Mouse (Mus musculus) intestine, postnatal 0 days (tissue): Measurements from ENCODE around the gene Dlgap5. TPM values are rescaled to one million over a fixed set of nuclear protein-coding genes. Genes with fewer than 3 reads are reported as not detected.

Experiments
- ATAC-seq: fragments of 200-750 bp; cut with Nextera tagmentation; 2 replicates; pipeline ENCODE4 v1.8.0; 2017; ENCODE audit warnings: mild to moderate bottlenecking, moderate TSS enrichment, moderate library complexity
- H3K27ac ChIP-seq: fragments of 300-500 bp; sonication (generic); 2 replicates; pipeline ENCODE4 v1.5.1; 2014; ENCODE audit warnings: mild to moderate bottlenecking, low read depth, low read length, moderate library complexity
- H3K27me3 ChIP-seq: fragments of 300-500 bp; sonication (generic); replicated peaks from 2 replicates; pipeline ENCODE4 v1.6.1; 2014; ENCODE audit warnings: low read length, mixed read lengths; ENCODE audit not compliant: control insufficient read depth, insufficient read depth
- H3K36me3 ChIP-seq: fragments of 300-500 bp; sonication (generic); 2 replicates; pipeline ENCODE4 v1.6.1; 2014; ENCODE audit warnings: mild to moderate bottlenecking, moderate library complexity; ENCODE audit not compliant: control insufficient read depth, insufficient read depth
- H3K4me1 ChIP-seq: fragments of 300-500 bp; sonication (generic); replicated peaks from 2 replicates; pipeline ENCODE4 v1.6.1; 2014; ENCODE audit warnings: antibody characterized with exemption, low read length, mixed read lengths; ENCODE audit not compliant: control insufficient read depth, insufficient read depth
- H3K4me2 ChIP-seq: fragments of 300-500 bp; sonication (generic); replicated peaks from 2 replicates; pipeline ENCODE4 v1.6.1; 2014; ENCODE audit warnings: low read depth, mild to moderate bottlenecking, moderate library complexity
- H3K4me3 ChIP-seq: fragments of 300-500 bp; sonication (generic); 2 replicates; pipeline ENCODE4 v1.5.1; 2014; ENCODE audit warnings: low read depth, low read length
- H3K9ac ChIP-seq: fragments of 300-500 bp; sonication (generic); 2 replicates; pipeline ENCODE4 v1.6.1; 2014; ENCODE audit warnings: mild to moderate bottlenecking, low read depth, low read length
- H3K9me3 ChIP-seq: fragments of 300-500 bp; sonication (generic); 2 replicates; pipeline ENCODE4 v1.6.1; 2016; ENCODE audit warnings: mixed run types; ENCODE audit not compliant: control insufficient read depth
- CTCF ChIP-seq: sonication (generic); IDR thresholded peaks from 2 replicates; pipeline ENCODE4 v1.5.1; 2016; ENCODE audit warnings: low read depth, mild to moderate bottlenecking, control low read depth, antibody characterized with exemption, moderate library complexity
- WGBS: fragments of 180-500 bp; shearing (Covaris S2); extraction: QIAGEN DNeasy Blood & Tissue Kit; methylation state at CpG from one replicate; pipeline ENCODE4 v1.1.7; 2014; 5-methylcytosine and 5-hydroxymethylcytosine counted together
- polyA plus RNA-seq: library from polyadenylated mRNA; unstranded; fragments of >200 nt; fragmentation: Nextera tagmentation; extraction: Ambion mirVana; gene quantifications from 2 replicates; pipeline ENCODE4 v1.2.1, GENCODE M21; 2015

The Dlgap5 gene
- polyA plus RNA-seq, 1 experiment from 2014 or later = 6.3 TPM

DNA sequence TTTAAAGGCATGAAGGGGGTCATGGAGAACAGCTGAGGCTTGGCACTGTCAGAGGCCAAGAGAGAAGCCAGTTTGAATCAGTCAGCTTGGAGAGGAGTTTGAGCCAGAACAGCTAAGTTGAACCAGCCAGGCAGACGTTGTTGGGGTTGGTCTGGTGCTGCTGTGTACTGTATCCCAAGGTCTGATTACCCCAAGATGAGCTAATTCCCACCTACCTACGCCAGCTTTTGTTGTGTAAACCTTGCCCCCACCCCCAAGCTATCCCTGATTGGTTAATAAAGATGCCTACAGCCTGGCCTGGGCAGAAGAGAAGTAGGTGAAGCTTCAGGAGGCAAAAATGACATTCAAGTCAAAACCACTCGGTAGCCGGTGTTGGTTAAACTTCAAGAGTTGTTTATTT is 4.3 kb upstream of the Dlgap5 start:
- H3K4me1 ChIP-seq = no peaks in the 10 kb centered on the region
- ATAC-seq = no peak
- TF ChIP-seq CTCF = no peak
- no peaks in the 10 kb centered on the region for H3K9me3 ChIP-seq
- no peak overlapping the region for H3K4me2 ChIP-seq
- 65% methylated on average over 4 of the region's 4 CpGs for WGBS
- no peaks in the 10 kb centered on the region for H3K36me3 ChIP-seq
- H3K27me3 ChIP-seq = no peaks in the 10 kb centered on the region
- no peak overlapping the region for H3K9ac ChIP-seq
- no peak overlapping the region for H3K4me3 ChIP-seq
- H3K27ac ChIP-seq = no peak overlapping the region

DNA sequence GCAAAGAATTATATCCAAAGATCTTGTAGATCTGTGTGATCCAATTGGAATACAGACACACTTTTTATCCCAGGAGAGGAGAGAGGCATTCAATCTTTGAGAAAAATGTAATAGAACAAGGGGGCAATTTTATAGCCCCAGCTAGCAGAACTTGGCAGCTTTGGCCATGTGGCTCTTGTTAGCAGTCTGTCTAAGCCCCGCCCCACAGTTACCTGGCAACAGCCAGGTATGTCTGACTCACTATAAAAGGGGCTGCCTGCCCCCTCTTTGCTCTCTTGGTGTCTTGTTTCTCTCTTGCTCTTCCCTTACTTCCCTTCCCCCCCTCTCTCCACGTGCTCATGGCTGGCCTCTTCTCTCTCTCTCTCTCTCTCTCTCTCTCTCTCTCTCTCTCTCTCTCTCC is 3.4 kb upstream of the Dlgap5 start:
- H3K4me3 ChIP-seq = no peak overlapping the region
- H3K4me2 ChIP-seq = no peak overlapping the region
- no peaks in the 10 kb centered on the region for H3K27me3 ChIP-seq
- H3K36me3 ChIP-seq = no peaks in the 10 kb centered on the region
- no peak for TF ChIP-seq CTCF
- H3K9ac ChIP-seq = no peak overlapping the region
- H3K9me3 ChIP-seq = no peaks in the 10 kb centered on the region
- WGBS = 32% methylated on average over 2 of the region's 2 CpGs
- no peak overlapping the region for H3K27ac ChIP-seq
- ATAC-seq = no peak
- H3K4me1 ChIP-seq = no peaks in the 10 kb centered on the region

DNA sequence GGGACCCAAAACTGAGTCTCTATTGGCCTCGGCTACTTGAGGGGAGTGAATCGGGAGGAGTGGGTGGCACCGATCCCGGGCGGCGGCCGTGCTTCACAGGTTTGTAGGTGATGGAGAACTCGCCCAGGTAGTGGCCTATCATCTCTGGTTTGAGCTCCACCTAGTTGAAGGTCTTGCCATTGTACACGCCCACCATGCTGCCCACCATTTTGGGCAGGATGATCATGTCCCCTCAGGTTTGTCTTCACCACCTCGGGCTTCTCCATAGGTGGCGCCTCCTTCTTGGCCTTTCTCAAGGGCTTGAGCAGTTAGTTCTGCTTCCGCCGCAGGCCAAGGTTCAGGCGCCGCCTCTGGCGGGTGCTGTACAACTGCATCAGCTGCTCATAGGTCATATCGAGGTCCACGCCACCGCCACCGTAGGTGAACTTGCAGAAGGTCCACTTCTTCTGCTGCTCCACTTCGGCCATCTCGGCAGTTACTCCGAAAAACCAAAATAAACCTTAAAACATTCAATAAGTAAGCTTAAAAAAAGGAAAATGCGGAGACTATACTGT is 1.6 kb upstream of the Dlgap5 start:
- ATAC-seq = no peak
- no peaks in the 10 kb centered on the region for H3K9me3 ChIP-seq
- 0 out of 2 replicates have a peak, but pooled peaks have one; percentile 7 for TF ChIP-seq CTCF
- 92% methylated on average over 24 of the region's 24 CpGs for WGBS
- no peak overlapping the region for H3K27ac ChIP-seq
- H3K9ac ChIP-seq = no peak overlapping the region
- no peaks in the 10 kb centered on the region for H3K27me3 ChIP-seq
- no peak overlapping the region for H3K4me2 ChIP-seq
- H3K4me3 ChIP-seq = no peak overlapping the region
- H3K4me1 ChIP-seq = no peaks in the 10 kb centered on the region
- H3K36me3 ChIP-seq = peaks cover 10% of the 10 kb centered on the region; the same call in 1 of the 2 replicates

DNA sequence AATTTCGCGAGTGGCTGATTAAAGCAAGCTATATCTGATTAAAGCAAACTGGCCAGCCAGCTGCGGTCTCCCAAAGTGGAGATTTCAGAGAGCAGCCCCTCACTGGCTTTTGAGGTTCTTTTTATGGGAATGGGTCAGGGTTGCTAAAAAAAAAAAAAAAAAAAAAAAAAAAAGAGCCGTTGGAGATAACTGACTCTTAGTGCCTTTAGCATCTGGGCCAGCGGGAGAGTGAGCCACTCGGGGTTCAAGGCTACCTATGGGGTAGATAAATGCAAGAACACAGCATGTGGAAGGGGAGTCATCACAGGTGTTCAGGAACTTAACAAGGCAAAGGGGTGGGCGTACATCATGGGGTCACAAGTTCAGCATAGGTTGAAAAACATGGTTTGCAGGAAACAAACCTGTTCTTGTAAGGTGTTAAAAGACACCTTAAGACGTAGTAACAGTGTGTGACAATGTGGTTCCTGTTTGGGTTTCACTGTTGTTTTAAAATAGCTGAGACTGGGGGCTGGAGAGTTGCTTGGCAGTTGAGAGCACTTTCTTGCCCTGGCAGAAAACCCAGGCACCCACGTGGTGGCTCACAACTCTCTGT is 923 bp upstream of the Dlgap5 start:
- no peak overlapping the region for H3K4me2 ChIP-seq
- no peaks in the 10 kb centered on the region for H3K27me3 ChIP-seq
- H3K36me3 ChIP-seq = peaks cover 14% of the 10 kb centered on the region; the same call in 1 of the 2 replicates
- no peaks in the 10 kb centered on the region for H3K9me3 ChIP-seq
- TF ChIP-seq CTCF = no peak
- no peak overlapping the region for H3K4me3 ChIP-seq
- no peak for ATAC-seq
- H3K27ac ChIP-seq = no peak overlapping the region
- H3K9ac ChIP-seq = no peak overlapping the region
- 80% methylated on average over 9 of the region's 9 CpGs for WGBS
- H3K4me1 ChIP-seq = no peaks in the 10 kb centered on the region

DNA sequence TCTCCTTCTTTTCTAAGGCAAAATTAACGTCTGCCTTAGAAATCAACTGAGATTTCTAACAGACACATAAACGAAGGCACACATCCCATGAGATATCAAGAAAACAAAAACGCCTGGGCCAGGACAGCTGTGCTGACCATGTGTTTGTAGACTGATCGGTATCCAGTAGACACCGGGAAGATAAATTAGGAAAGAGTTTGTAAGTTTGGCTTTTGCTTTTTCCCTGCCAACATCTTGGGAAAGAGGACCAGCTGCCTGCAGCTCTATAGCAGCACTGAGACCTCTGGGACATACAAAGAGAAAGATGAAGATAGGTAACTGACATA is 422 bp upstream of the Dlgap5 start:
- H3K9ac ChIP-seq = no peak overlapping the region
- no peak for TF ChIP-seq CTCF
- H3K36me3 ChIP-seq = peaks cover 19% of the 10 kb centered on the region; the same call in 1 of the 2 replicates
- H3K4me3 ChIP-seq = peak overlapping the region; percentile 53
- no peak overlapping the region for H3K27ac ChIP-seq
- H3K27me3 ChIP-seq = no peaks in the 10 kb centered on the region
- H3K4me2 ChIP-seq = peak overlapping the region; percentile 66
- no peaks in the 10 kb centered on the region for H3K9me3 ChIP-seq
- WGBS = 27% methylated on average over 5 of the region's 5 CpGs
- H3K4me1 ChIP-seq = no peaks in the 10 kb centered on the region
- ATAC-seq = no peak

DNA sequence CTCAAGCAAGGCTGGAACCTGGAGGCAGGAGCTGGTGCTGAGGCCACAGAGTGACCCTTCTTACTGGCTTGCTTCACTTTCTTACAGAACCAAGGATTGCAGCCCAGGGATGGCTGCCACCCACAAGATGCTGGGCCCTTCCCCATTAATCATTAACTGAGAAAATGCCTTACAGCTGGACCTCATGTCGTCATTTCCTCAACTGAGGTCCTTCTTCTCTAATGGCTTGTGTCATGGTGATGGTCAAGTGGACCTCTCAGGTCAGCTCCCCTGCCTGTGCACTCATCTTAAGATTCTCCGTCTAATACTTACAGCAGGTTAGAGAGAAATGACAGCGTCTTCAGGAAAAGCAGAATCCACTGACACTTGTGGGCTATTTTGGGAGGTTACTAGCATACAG is 861 bp downstream of the Dlgap5 start:
- no peaks in the 10 kb centered on the region for H3K4me1 ChIP-seq
- H3K9me3 ChIP-seq = no peaks in the 10 kb centered on the region
- H3K36me3 ChIP-seq = peaks cover 22% of the 10 kb centered on the region; the same call in 1 of the 2 replicates
- peak overlapping the region; percentile 53 for H3K4me3 ChIP-seq
- H3K9ac ChIP-seq = 0 out of 2 replicates have a peak overlapping the region, but pooled peaks have one; percentile 4
- peak; percentile 31; the same call in 1 of the 2 replicates for ATAC-seq
- no peak for TF ChIP-seq CTCF
- WGBS = 18% methylated on average over 3 of the region's 3 CpGs
- no peaks in the 10 kb centered on the region for H3K27me3 ChIP-seq
- no peak overlapping the region for H3K27ac ChIP-seq
- H3K4me2 ChIP-seq = peak overlapping the region; percentile 66
